Mouse (Mus musculus) embryonic fibroblast, embryonic 13.5 days (primary cell): ENCODE results near the gene Bco2.

Experiments
- CTCF ChIP-seq: IDR thresholded peaks from 2 replicates; pipeline ENCODE4 v1.5.1; 2011; ENCODE audit warnings: mild to moderate bottlenecking, control low read depth, low read length, moderate library complexity, borderline replicate concordance; ENCODE audit not compliant: insufficient read depth
- POLR2A ChIP-seq: IDR thresholded peaks from 2 replicates; pipeline ENCODE4 v1.6.1; 2011; ENCODE audit warnings: low read depth, mild to moderate bottlenecking, control low read depth, low read length, moderate library complexity

DNA sequence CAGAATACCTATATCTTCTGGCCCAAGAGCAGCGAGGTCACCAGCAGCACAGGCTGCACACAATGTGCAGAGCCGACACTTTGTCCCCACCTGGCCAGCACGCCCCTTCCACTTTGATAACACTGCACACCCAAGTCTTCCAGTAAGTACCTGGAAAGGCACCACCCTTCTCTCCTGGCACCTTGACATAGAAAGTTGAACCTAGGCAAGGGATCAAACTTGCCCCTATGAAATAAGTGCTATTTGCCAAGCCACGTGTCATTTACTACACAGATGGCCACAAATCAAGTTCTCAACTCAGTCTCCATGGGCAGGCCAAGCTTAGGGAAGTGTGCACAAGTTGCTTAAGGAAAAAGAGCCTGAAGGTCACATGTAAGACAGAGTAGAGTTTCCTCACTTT, 32.0 kb upstream of the Bco2 start:
- TF ChIP-seq CTCF (no peak), POLR2A (no peak)
